Mouse (Mus musculus) E14TG2a.4 (cell line): Measurements from ENCODE around the gene Kcnk12.

ENCODE experiments used
- H3K27me3 ChIP-seq: 2 replicates; pipeline ENCODE4 v1.6.1; 2014; ENCODE audit warnings: low read length, control low read depth; ENCODE audit not compliant: insufficient read depth
- H3K36me3 ChIP-seq: 2 replicates; pipeline ENCODE4 v1.6.1; 2014; ENCODE audit warnings: low read length, control low read depth; ENCODE audit not compliant: insufficient read depth
- H3K4me1 ChIP-seq: replicated peaks from 2 replicates; pipeline ENCODE4 v1.6.1; 2014; ENCODE audit warnings: low read depth, low read length, control low read depth
- H3K4me3 ChIP-seq: replicated peaks from 2 replicates; pipeline ENCODE4 v1.5.1; 2014; ENCODE audit warnings: mild to moderate bottlenecking, low read length
- H3K9me3 ChIP-seq: 2 replicates; pipeline ENCODE4 v1.6.1; 2014; ENCODE audit warnings: low read length, control low read depth
- CTCF ChIP-seq: conservative IDR thresholded peaks from 2 replicates; pipeline ENCODE4 v1.5.1; 2014; ENCODE audit warnings: low read length
- NANOG ChIP-seq: IDR thresholded peaks from 2 replicates; pipeline ENCODE4 v1.6.1; 2014; ENCODE audit warnings: borderline replicate concordance, low read length, mixed read lengths
- POU5F1 ChIP-seq: IDR thresholded peaks from 2 replicates; pipeline ENCODE4 v1.6.1; 2014; ENCODE audit warnings: low read length, borderline replicate concordance

Gene Kcnk12

DNA sequence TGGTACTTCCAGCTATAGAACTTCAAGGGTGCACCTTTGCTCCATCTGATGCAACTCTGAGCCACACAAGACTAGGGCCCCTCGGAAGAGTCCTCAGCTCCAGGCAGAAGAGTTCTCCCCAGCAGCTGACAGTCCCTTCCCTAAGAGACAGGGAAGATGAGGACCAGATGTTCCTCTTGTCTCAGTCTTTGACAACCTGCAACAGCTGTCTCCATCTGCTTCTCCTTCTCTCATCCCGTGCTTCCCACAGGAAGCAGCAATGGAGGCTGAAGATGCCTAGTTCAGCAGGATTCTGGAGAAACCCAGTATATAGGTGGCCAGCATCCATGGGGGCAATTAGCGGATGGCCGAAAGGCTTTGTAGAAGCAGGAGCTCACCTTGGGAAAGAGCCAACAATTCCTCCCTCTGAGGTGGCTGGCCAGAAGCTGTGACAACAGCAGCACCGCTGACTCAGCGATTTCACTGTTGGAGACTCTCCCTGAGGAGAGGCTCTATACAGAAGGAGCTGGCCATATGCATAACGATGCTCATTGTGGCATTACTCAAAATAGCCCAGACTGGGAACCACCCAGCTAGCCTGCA lies 6.2 kb downstream of the Kcnk12 start:
- H3K4me3 ChIP-seq: no peak overlapping the region
- no peaks in the 10 kb centered on the region for H3K36me3 ChIP-seq
- no peaks in the 10 kb centered on the region for H3K9me3 ChIP-seq
- no peak for TF ChIP-seq POU5F1
- no peak for TF ChIP-seq CTCF
- TF ChIP-seq NANOG: no peak
- peaks cover 59% of the 10 kb centered on the region for H3K27me3 ChIP-seq
- peaks cover 15% of the 10 kb centered on the region for H3K4me1 ChIP-seq

DNA sequence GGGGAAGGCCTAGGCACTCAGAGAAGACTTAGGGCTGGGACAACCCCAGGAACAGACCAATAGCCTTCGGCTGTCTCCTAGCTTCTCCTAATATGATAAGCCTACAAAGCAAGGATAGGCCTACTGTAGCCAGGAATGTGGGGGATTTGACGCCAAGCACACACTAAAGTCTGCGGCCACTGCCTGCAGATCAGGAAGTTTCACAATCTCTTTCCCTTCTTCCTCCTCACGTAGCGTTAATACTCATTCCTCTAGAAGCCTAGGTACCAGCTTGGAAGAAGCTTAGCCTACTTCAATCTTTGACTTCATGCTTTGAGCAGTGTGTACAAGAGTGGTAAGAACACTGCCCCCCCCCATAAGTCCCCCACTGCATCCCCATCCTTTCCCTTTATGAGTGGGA lies 7.1 kb downstream of the Kcnk12 start:
- Histone ChIP-seq H3K27me3 (peaks cover 49% of the 10 kb centered on the region), H3K4me3 (no peak overlapping the region), H3K9me3 (no peaks in the 10 kb centered on the region), H3K4me1 (peaks cover 7% of the 10 kb centered on the region), H3K36me3 (no peaks in the 10 kb centered on the region)
- TF ChIP-seq CTCF (no peak), POU5F1 (no peak), NANOG (no peak)

DNA sequence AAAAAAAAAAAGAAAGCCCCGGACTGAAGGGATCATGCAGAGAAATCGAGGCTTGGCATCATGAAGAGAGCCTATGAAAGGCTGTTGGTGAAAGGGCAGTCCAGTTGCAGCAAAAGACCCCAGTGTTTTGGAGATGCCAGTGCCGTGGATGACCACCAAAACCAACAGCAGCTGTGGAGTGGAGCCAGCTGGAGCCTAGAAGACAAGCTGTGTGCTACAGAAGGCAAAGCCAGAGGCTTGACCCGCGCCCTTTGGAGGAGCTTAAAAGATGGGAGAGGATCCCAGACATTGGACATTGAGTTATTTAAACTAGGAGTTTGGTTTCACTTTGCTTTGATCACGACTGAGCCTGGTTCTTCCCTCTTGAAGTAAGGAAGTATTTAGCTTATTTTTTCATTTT lies 9.6 kb downstream of the Kcnk12 start:
- Histone ChIP-seq H3K4me1 (peaks cover 11% of the 10 kb centered on the region), H3K27me3 (peaks cover 27% of the 10 kb centered on the region), H3K4me3 (no peak overlapping the region), H3K36me3 (no peaks in the 10 kb centered on the region), H3K9me3 (no peaks in the 10 kb centered on the region)
- no peak for TF ChIP-seq POU5F1
- no peak for TF ChIP-seq NANOG
- no peak for TF ChIP-seq CTCF

DNA sequence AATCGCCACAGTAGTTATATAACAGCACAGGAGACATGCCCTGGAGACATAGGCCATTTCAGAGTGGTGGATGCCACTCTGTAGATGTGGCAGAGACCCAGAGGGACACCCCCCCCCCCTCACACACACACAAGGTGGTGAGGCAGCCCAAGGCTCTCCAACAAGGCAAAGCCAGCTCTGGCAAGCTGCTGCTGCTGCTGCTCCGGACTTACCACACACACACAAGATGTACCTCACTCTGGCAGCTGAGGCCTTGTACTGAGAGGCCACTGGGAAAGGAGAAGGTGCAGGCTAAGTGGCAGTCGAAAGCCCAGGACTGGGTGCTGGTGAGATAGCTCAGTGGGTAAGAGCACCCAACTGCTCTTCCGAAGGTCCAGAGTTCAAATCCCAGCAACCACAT lies 10.1 kb downstream of the Kcnk12 start:
- no peak overlapping the region for H3K4me3 ChIP-seq
- H3K27me3 ChIP-seq: peaks cover 27% of the 10 kb centered on the region
- H3K9me3 ChIP-seq: no peaks in the 10 kb centered on the region
- no peaks in the 10 kb centered on the region for H3K36me3 ChIP-seq
- H3K4me1 ChIP-seq: peaks cover 11% of the 10 kb centered on the region
- no peak for TF ChIP-seq CTCF
- TF ChIP-seq NANOG: no peak
- TF ChIP-seq POU5F1: no peak

DNA sequence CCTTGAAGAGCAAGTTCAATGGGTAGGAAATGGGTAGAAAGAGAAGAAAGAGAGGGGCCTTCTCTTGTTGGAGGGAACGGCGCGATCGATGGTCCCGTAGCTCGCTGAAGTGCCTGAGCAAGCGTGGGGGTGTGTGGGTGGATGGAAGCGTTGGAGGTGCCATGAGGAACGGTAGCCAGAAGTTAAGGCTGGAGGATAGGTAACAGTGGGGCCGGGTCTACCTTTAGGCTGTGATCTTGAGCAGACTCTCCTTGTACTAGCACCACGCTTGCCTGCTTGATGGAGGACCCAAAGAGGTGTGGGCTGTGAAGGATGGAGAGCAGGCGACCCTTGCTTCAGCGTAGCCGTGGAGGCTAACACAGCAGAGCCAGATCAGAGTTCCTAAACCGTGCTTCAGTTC lies 12.1 kb downstream of the Kcnk12 start:
- peaks cover 17% of the 10 kb centered on the region for H3K27me3 ChIP-seq
- H3K4me3 ChIP-seq: no peak overlapping the region
- no peaks in the 10 kb centered on the region for H3K9me3 ChIP-seq
- no peak for TF ChIP-seq NANOG
- no peak for TF ChIP-seq POU5F1
- TF ChIP-seq CTCF: no peak
- H3K4me1 ChIP-seq: 0 out of 2 replicates have a peak, but pooled peaks cover 3% of the 10 kb centered on the region
- H3K36me3 ChIP-seq: no peaks in the 10 kb centered on the region

DNA sequence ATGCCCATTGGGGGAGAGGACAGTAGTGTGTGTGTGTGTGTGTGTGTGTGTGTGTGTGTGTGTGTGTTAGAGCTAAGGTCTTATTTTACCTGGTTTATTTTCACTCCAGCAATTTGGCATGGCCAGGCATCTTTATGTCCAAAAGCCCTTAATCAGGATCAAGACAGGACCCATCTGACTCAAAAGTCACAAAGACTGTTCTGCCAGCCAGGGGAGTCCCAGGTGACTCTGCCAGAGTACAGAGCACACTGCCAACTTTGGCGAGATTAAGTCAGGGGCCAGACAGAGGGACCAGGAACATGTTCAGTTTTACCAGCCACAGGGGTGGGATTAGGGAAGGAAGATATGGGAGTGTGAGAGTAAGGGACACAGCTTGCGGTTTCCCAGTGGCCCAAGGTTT lies 12.9 kb downstream of the Kcnk12 start:
- no peak for TF ChIP-seq NANOG
- TF ChIP-seq POU5F1: no peak
- TF ChIP-seq CTCF: no peak
- Histone ChIP-seq H3K4me3 (no peak overlapping the region), H3K27me3 (peaks cover 9% of the 10 kb centered on the region), H3K36me3 (no peaks in the 10 kb centered on the region), H3K4me1 (0 out of 2 replicates have a peak, but pooled peaks cover 3% of the 10 kb centered on the region), H3K9me3 (no peaks in the 10 kb centered on the region)

DNA sequence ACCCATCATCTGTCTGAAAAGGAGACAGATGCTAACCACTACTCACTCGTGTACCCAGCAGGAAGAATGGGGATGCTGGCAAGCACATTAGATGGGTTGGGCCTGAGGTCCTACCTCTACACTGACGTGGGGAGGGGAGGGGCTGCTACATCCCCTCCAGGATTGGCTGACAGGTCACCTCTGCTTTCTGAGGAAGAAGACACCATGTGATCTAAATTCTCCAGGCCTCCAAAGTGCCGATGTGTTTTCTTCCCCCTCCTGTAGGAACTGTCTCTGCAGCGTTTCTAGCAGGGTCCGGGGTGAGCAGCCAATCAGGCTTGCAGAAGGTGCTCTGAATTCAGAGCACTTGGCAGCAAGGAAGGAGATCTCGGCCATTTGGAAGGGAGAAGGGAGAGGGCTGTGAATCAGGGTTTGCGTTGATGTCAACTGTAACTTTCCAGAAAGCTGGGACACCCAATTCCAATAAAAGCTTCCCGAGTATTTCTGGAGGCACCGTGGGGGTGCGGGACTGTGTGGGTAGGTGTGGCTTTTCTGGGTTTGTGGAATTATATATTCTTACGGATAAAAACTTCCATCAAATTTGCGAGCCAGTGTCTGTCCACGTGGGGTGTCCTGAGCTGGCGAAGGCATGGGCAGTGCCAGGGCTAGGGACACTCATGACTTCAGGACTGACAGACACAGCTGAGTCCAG lies 13.5 kb downstream of the Kcnk12 start:
- Histone ChIP-seq H3K9me3 (no peaks in the 10 kb centered on the region), H3K4me3 (no peak overlapping the region), H3K36me3 (no peaks in the 10 kb centered on the region), H3K4me1 (0 out of 2 replicates have a peak, but pooled peaks cover 3% of the 10 kb centered on the region), H3K27me3 (peaks cover 3% of the 10 kb centered on the region)
- TF ChIP-seq CTCF (no peak), NANOG (no peak), POU5F1 (no peak)

DNA sequence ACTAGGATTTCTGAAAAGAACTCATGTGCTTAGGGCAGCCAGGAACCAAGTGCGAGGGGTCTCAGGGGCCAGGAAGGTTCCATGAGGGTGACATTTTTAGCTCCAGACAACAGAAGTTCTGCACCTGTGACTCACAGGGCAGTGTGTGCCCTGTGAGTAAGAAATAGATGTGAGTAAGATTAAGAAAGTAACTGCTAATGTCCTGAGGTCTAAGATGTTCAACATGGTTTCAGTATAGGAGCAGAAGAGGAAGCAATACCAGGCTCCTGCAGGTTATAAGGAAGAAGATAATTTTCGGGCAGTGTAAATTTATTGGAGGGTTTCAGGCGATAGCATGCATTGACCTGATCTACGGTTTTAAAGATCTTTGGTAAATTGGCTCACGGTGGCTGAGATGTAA lies 16.6 kb downstream of the Kcnk12 start:
- H3K27me3 ChIP-seq: peaks cover 3% of the 10 kb centered on the region
- no peak for TF ChIP-seq POU5F1
- no peak for TF ChIP-seq CTCF
- no peak for TF ChIP-seq NANOG
- no peaks in the 10 kb centered on the region for H3K36me3 ChIP-seq
- H3K9me3 ChIP-seq: no peaks in the 10 kb centered on the region
- H3K4me3 ChIP-seq: no peak overlapping the region
- H3K4me1 ChIP-seq: 0 out of 2 replicates have a peak, but pooled peaks cover 3% of the 10 kb centered on the region
